Mouse (Mus musculus) c-Kit-negative CD71-positive TER-119-positive erythroid progenitor cells, embryonic 14.5 days (primary cell): ENCODE results near the gene Ccdc54.

Source experiments
- DNase-seq: peaks from one replicate; pipeline ENCODE4 v3.0.0-alpha.2; 2013; ENCODE audit warnings: low read depth, low spot score

The Ccdc54 gene

GRCm38 (mm10) chr16:50542554-50543333, 48.2 kb downstream of the Ccdc54 start:
- DNase-seq = no peak
